Mouse (Mus musculus) cerebellum, adult 11-12 months (tissue): ENCODE results near the gene Olfr902.
"Not testable (repeated sequence)": the region's sequence is repeated elsewhere in the genome, so short reads cannot be mapped to it uniquely, and the experiment has no call there.

Experiments used
- DNase-seq: peaks from one replicate; pipeline ENCODE4 v3.0.0; 2022

Olfr902 gene

GRCm38 (mm10) chr9:38447352-38447751 lies at the start of gene Olfr902:
Gene Olfr902, plus strand, starts transcription at chr9:38447652.
- no peak for DNase-seq

GRCm38 (mm10) chr9:38401398-38401797 lies 46.1 kb upstream of the Olfr902 start, which contains the start of gene Olfr147:
Gene Olfr147, plus strand, starts transcription at chr9:38401698.
- DNase-seq: no peak

GRCm38 (mm10) chr9:38407502-38407901 lies 40.0 kb upstream of the Olfr902 start:
- not testable (repeated sequence) for DNase-seq

- DNase-seq: not testable (repeated sequence)
Observed at GRCm38 (mm10) chr9:38413502-38413901, 34.0 kb upstream of the Olfr902 start.

- no peak for DNase-seq
Observed at GRCm38 (mm10) chr9:38423801-38424200, 23.7 kb upstream of the Olfr902 start.

GRCm38 (mm10) chr9:38427026-38427425 lies 20.4 kb upstream of the Olfr902 start:
- DNase-seq: no peak

- DNase-seq: no peak
Observed at GRCm38 (mm10) chr9:38429155-38429554, 18.3 kb upstream of the Olfr902 start, which contains the start of gene Olfr901. Gene Olfr901, plus strand, starts transcription at chr9:38429455.

DNA sequence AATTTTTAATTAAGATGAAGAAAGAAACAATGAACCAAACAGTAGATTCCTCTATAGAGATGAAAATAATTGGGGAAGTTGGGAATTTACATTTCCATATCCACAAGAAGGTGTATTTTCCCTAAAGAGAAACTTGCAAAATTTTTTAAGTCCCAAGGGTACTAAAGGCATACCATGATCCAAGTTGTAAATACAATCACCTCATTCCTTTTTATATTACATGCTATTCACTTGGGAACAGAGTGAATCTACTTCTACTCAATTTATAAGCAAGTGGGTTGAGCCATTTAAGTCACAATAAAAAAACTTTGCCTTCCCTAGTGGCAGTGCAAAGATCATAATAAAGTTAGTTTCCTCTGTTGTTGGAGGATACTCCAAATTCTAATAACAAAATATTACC lies 15.4 kb downstream of the Olfr902 start, which contains the start of gene Olfr904:
Gene Olfr904 (plus strand): TSS at position 301 of the 400 bp plus-strand sequence.
- no peak for DNase-seq

DNA sequence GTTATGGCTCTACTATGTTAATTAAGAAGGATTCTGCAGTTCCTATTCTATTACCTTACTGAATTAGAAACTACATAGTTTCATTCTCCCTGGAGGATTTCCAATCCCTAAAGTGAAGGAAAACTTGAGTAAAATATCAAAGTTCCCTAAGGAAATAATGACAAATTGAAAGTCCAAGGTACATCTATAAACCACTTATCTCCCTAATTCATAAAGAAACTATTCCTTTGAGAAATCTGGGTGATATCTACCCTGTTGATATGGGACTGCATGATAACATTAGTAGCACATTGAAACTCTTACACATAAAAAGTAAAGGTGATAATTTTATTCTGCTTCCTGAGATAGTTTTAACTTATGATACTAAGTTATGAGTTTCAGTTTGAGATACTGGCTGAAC lies 23.4 kb downstream of the Olfr902 start, which contains the start of gene Olfr905:
Gene Olfr905 (plus strand): TSS at position 301 of the 400 bp plus-strand sequence.
- DNase-seq: no peak

DNA sequence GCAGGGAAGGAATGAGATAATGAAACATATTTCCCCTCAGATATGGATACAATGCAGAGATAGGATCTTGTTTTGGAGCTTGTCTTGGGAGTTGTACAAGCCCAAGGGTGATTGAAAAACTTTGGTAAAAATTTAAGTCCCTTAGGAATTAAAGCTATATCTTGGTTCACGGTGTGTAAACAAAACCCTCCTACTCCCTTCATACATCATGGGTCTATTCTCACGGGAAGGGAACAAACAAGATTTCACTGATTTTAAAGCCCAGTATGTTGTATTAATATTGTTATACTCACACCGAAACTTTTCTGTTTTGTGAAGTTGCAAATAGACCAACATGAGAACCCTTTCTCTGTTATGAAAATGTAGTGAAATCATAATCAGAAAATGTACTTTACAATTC lies 39.3 kb downstream of the Olfr902 start, which contains the start of gene Olfr906:
Gene Olfr906 (plus strand): TSS at position 301 of the 400 bp plus-strand sequence.
- DNase-seq: no peak

GRCm38 (mm10) chr9:38495501-38495900 lies 48.0 kb downstream of the Olfr902 start, which contains the start of gene Olfr907:
Gene Olfr907, plus strand, starts transcription at chr9:38495801.
- no peak for DNase-seq
